Mouse (Mus musculus): ENCODE results near the gene Spata31d1d.
"Not testable (repeated sequence)": the region's sequence is repeated elsewhere in the genome, so short reads cannot be mapped to it uniquely, and the experiment has no call there.

Spata31d1d gene

GRCm38 (mm10) chr13:59728378-59729093 lies 3.0 kb downstream of the Spata31d1d start:
- peak; percentile 65 to 69 for DNase-seq (ENCODE audit: low spot score in 2 of 2)

GRCm38 (mm10) chr13:59726139-59726867 lies 5.2 kb downstream of the Spata31d1d start:
- no peak for DNase-seq (ENCODE audit: low spot score in 2 of 2)

GRCm38 (mm10) chr13:59722089-59722488 lies 9.5 kb downstream of the Spata31d1d start:
- DNase-seq (ENCODE audit: low spot score in 2 of 2): not testable (repeated sequence)

GRCm38 (mm10) chr13:59719475-59719874 lies 12.1 kb downstream of the Spata31d1d start:
- no peak for DNase-seq (ENCODE audit: low spot score in 2 of 2)

- not testable (repeated sequence) for DNase-seq (ENCODE audit: low spot score in 2 of 2)
These were observed 12.6 kb downstream of the Spata31d1d start for GRCm38 (mm10) chr13:59718857-59719440.

- DNase-seq (ENCODE audit: low spot score in 2 of 2): no peak
These were observed 17.8 kb downstream of the Spata31d1d start for GRCm38 (mm10) chr13:59713710-59714109.

- DNase-seq (ENCODE audit: low spot score in 2 of 2): not testable (repeated sequence)
These were observed 19.6 kb downstream of the Spata31d1d start, which contains the start of gene Spata31d1b for GRCm38 (mm10) chr13:59711984-59712383. TSS of gene Spata31d1b (plus strand) at chr13:59712284.

- DNase-seq (ENCODE audit: low spot score in 2 of 2): no peak
These were observed 21.3 kb downstream of the Spata31d1d start, which contains the start of gene Spata31d1a for GRCm38 (mm10) chr13:59710230-59710629. TSS of gene Spata31d1a (minus strand) at chr13:59710330.

- no peak for DNase-seq (ENCODE audit: low spot score in 2 of 2)
These were observed 27.0 kb downstream of the Spata31d1d start for GRCm38 (mm10) chr13:59704562-59704961.

GRCm38 (mm10) chr13:59703514-59703913 lies 28.0 kb downstream of the Spata31d1d start:
- no peak for DNase-seq (ENCODE audit: low spot score in 2 of 2)

GRCm38 (mm10) chr13:59700137-59700536 lies 31.4 kb downstream of the Spata31d1d start:
- DNase-seq (ENCODE audit: low spot score in 2 of 2): not testable (repeated sequence)

- DNase-seq (ENCODE audit: low spot score in 2 of 2): no peak
These were observed 32.4 kb downstream of the Spata31d1d start for GRCm38 (mm10) chr13:59699131-59699530.

GRCm38 (mm10) chr13:59695781-59696180 lies 35.8 kb downstream of the Spata31d1d start:
- DNase-seq (ENCODE audit: low spot score in 2 of 2): no peak

- DNase-seq (ENCODE audit: low spot score in 2 of 2): no peak
These were observed 37.5 kb downstream of the Spata31d1d start, which contains the start of gene 4921517D22Rik for GRCm38 (mm10) chr13:59694008-59694407. TSS of gene 4921517D22Rik (minus strand) at chr13:59694108.

- no peak for DNase-seq (ENCODE audit: low spot score in 2 of 2)
These were observed 40.1 kb downstream of the Spata31d1d start for GRCm38 (mm10) chr13:59691478-59691877.

GRCm38 (mm10) chr13:59690576-59690975 lies 41.0 kb downstream of the Spata31d1d start:
- DNase-seq (ENCODE audit: low spot score in 2 of 2): no peak

GRCm38 (mm10) chr13:59689843-59690242 lies 41.7 kb downstream of the Spata31d1d start:
- DNase-seq (ENCODE audit: low spot score in 2 of 2): no peak

- no peak for DNase-seq (ENCODE audit: low spot score in 2 of 2)
These were observed 42.2 kb downstream of the Spata31d1d start for GRCm38 (mm10) chr13:59689313-59689712.

- DNase-seq (ENCODE audit: low spot score in 2 of 2): no peak
These were observed 43.2 kb downstream of the Spata31d1d start for GRCm38 (mm10) chr13:59688338-59688770.

GRCm38 (mm10) chr13:59685236-59685635 lies 46.3 kb downstream of the Spata31d1d start:
- DNase-seq (ENCODE audit: low spot score in 2 of 2): no peak

- no peak for DNase-seq (ENCODE audit: low spot score in 2 of 2)
These were observed 48.9 kb downstream of the Spata31d1d start for GRCm38 (mm10) chr13:59682629-59683028.

- DNase-seq (ENCODE audit: low spot score in 2 of 2): no peak
These were observed 51.6 kb downstream of the Spata31d1d start for GRCm38 (mm10) chr13:59679908-59680307.
